Mouse (Mus musculus) Patski (cell line): ENCODE data around the gene Mta3. TPM values are rescaled to one million over a fixed set of nuclear protein-coding genes. Genes with fewer than 3 reads are reported as not detected.
"Not testable (repeated sequence)": the region's sequence is repeated elsewhere in the genome, so short reads cannot be mapped to it uniquely, and the experiment has no call there.

Experiments
- ATAC-seq: fragments of 100-300 bp; one replicate; pipeline ENCODE4 v1.8.0; 2021
- CTCF ChIA-PET: fragments of 350-600 bp; sonication (Branson Sonifier 250); formaldehyde crosslinking; loops from one replicate; lab custom pipeline; 2022; ENCODE audit warnings: inconsistent platforms; lab: Charles Lee
- POLR2A ChIA-PET: fragments of 350-600 bp; sonication (Branson Sonifier 250); formaldehyde crosslinking; loops from one replicate; lab custom pipeline; 2022; ENCODE audit warnings: antibody characterized with exemption, inconsistent platforms; lab: Charles Lee
- DNase-seq: peaks from one replicate; pipeline ENCODE4 v3.0.0-alpha.2; 2011; ENCODE audit warnings: low read depth, low spot score
- H3K27me3 ChIP-seq: fragments of 371-371 bp; one replicate; pipeline ENCODE4 v1.5.1; 2021
- CTCF ChIP-seq: fragments of 100-300 bp; IDR thresholded peaks from one replicate; pipeline ENCODE4 v1.5.1; 2021
- in situ Hi-C: fragments of 300-500 bp; cut with MboI; formaldehyde crosslinking; loops from 3 replicates; pipeline ENCODE4 v1.11.1; 2018; ENCODE audit warnings: low pct_unique_long_range_greater_than_20kb, mixed read lengths
- polyA plus RNA-seq: library from polyadenylated mRNA; unstranded; gene quantifications from one replicate; pipeline ENCODE4 v1.2.3, GENCODE M21; 2021

Mta3 gene
- polyA plus RNA-seq, 1 experiment from 2014 or later = 50.7 TPM

DNA sequence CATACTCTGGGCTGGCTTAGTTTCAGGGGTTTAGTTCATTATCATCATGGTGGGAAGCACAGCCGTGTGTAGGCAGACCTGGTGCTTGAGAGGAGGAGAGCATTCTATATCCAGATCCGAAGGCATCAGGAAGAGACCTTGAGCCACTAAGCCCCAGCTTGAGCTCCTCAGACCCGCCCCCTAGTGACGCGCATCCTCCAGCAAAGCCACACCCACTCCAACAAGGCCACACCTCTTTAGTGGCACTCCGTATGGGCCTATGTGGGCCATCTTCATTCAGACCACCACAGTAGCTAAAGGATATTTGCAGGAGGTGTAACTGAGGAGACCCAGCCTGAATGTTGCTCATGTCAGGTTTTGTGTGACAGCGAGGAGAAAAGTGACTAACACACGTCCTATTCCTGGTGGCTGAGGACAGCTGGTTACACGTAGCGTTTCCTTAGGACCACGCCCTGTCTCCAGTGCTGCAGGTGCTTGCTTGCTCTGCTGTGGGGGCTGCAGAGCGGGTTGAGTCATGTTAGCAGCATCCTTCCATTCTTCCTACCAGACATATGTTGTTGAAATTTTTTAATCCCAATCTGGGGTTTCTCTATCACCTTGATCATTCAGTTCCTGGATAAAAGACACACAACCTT, 148.4 kb downstream of the Mta3 start:
- H3K27me3 ChIP-seq = no peaks in the 10 kb centered on the region
- TF ChIP-seq CTCF = no peak
- POLR2A ChIA-PET = interaction anchor here (0.5 kb wide), 1 partner anchor 530 kb away, joined by 4 read pairs; no protein-coding TSS in a partner anchor
- CTCF ChIA-PET = interaction anchor here (1.0 kb wide), 1 partner anchor 11 kb away, joined by 3 read pairs; no protein-coding TSS in a partner anchor
- in situ Hi-C loops = loop anchor here (5.0 kb wide), 2 partner anchors 222 to 582 kb away; partner anchors contain the start of gene Kcng3
- ATAC-seq (peak; percentile 7), DNase-seq (no peak)

DNA sequence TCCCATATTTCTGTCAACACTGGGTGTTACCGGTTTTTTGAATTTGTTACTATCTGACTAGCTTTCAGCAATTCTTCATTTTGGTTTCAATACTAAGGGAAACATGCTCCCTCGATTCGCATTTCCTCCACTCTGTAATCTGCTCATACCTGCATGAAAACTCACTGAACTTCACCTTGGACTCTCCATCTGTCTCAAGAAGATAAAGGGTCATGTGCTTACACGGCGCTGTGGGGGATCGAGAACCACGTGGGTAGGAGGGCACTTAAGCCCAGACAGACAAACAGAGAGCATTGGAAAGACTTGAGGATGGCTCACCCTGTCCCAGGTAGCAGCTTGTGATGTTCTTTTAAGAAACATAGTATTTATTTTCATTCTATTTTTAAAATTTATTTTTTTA, 152.4 kb downstream of the Mta3 start:
- CTCF ChIA-PET = no interaction called here
- TF ChIP-seq CTCF = no peak
- no peaks in the 10 kb centered on the region for H3K27me3 ChIP-seq
- ATAC-seq = no peak
- no peak for DNase-seq
- in situ Hi-C loops = no loop called here
- POLR2A ChIA-PET = no interaction called here

DNA sequence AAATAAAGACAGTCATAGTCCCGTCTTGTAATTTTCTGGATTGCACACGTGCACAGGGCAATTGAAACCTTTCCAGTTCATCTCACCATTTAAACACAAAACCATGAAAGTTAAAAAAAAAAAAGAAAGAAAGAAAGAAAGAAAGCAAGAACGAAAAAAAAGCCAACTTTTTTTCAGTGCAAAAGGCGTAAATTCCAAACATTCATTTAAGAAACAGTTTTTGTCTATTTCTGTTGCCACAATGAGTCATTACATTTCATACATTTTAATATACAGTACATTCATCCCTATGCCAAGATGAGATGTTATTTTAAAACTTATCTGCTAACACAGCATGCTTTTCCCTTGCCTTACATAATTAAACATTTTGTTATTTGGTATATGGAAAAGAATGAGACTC, 153.7 kb downstream of the Mta3 start:
- H3K27me3 ChIP-seq = no peaks in the 10 kb centered on the region
- ATAC-seq (no peak), DNase-seq (no peak)
- ChIA-PET CTCF (no interaction called here), POLR2A (no interaction called here)
- TF ChIP-seq CTCF = no peak
- in situ Hi-C loops = no loop called here

DNA sequence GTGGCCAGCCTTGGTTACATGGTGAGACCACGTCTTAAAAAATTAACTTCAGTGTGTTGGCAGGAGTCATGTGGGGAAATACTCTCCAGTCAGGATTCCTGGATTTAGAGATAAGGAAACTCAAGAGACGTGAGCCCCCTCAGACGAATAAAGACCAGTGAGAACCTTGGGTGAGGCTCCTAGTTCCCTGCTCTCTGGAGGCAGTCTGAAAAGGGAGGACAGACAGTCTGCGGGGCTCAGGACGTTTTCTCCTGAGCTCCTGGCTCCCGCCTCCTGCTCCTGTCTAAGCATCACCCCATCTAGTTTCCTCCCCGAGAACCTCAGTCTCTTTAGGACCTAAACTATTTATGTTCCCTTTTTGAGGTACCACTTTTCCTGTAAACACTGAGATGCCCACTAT, 154.3 kb downstream of the Mta3 start:
- in situ Hi-C loops = no loop called here
- H3K27me3 ChIP-seq = no peaks in the 10 kb centered on the region
- DNase-seq (no peak), ATAC-seq (no peak)
- CTCF ChIA-PET = no interaction called here
- no peak for TF ChIP-seq CTCF
- POLR2A ChIA-PET = no interaction called here

DNA sequence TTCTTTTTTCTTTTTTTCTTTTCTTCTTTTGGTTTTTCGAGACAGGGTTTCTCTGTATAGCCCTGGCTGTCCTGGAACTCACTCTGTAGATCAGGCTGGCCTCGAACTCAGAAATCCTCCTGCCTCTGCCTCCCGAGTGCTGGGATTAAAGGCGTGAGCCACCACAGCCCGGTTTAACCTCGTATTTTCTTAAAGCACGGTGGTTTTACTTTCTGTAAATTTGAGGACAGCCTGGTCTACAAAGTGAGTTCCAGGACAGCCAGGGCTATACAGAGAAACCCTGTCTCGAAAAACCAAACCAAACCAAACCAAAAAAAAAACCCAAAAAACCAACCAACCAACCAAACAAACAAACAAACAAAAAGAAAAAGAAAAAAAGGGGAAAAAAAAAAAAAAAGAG, 155.0 kb downstream of the Mta3 start:
- not testable (repeated sequence) for ATAC-seq
- ChIA-PET POLR2A (interaction anchor here (0.6 kb wide), 1 partner anchor 13 kb away, joined by 5 read pairs; no protein-coding TSS in a partner anchor), CTCF (interaction anchor here (1.0 kb wide), 1 partner anchor 9 kb away, joined by 3 read pairs; no protein-coding TSS in a partner anchor)

DNA sequence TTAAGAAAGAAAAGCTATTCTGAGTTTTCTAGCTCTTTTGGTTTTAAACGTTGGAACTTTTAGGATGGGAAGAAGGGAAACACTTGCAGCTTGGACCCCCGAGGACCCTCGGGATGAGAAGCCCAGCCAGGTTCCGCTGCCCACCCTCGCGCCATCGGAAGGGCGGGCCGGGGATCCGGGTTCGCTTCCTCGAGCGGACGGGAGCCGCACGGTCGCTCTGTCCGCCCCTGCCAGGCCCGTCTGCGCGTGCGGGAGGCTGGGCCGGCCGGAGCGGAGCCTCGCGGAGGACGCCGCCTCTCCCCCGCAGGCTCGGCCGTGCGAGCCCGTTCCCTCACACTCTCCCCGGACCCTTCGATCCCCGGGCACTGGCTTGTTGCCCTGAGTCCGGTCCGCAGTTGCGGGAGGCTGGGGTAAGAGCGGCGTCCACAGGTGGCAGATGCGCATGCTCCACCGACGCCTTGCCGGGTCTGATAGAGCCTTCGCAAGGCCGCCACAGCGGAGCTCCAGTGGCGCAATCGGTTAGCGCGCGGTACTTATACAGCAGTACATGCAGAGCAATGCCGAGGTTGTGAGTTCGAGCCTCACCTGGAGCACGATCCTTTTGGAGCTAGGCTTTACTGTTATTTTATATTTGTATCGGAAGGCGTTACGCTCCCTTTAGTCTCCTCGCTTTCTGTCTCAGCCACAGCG, 155.6 kb downstream of the Mta3 start:
- in situ Hi-C loops = no loop called here
- CTCF ChIA-PET = interaction anchor here (1.0 to 1.5 kb wide), 4 partner anchors 9 to 187 kb away, joined by 3 to 4 read pairs (median 3); no protein-coding TSS in a partner anchor
- POLR2A ChIA-PET = interaction anchor here (0.6 kb wide), 1 partner anchor 12 kb away, joined by 5 read pairs; no protein-coding TSS in a partner anchor
- TF ChIP-seq CTCF = no peak
- ATAC-seq (peak; percentile 86), DNase-seq (peak; percentile 75)
- H3K27me3 ChIP-seq = no peaks in the 10 kb centered on the region

More for the DNA sequence above, 155.0 kb downstream of the Mta3 start:
- DNase-seq, in situ Hi-C loops, H3K27me3 ChIP-seq: not testable (repeated sequence)

DNA sequence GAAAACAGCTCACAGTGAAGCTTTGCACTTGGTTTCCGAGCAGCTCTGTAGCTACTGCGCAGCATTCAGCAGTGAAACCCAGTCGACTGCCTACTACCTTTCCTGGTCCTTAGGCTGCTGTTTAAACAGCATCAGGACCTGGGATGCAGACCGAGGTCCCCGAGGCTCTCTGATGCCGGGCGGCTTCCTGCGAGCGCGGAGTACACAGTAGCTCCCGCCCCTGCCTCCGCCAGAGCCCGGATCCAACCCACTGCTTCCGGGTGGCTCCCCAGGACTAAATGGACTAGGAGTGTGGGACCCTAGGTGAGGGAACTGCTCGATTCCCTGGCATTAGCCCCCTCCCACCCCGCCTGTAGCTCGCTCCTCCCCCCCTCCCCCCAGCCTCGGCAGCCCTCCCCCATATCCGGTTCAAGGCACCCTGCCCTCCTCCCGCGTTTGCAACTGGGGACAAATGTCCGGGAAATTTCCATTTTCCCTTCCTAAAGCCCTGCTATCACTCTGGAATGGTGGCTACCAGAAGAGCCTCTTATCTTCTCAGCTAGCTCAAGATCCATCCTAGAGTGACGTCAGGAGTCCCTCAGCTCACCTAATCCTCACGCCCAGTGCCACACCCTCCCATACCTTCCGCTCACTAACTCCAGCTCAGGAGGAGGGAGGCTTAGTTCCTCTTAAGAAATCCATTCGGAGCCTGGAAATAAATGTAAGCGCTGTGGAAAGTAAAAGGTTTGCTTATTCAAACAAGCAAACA, 156.3 kb downstream of the Mta3 start:
- ChIA-PET CTCF (interaction anchor here (1.1 to 1.5 kb wide), 3 partner anchors 10 to 186 kb away, joined by 3 to 4 read pairs (median 3); no protein-coding TSS in a partner anchor), POLR2A (no interaction called here)
- DNase-seq (no peak), ATAC-seq (peak; percentile 66)
- no peaks in the 10 kb centered on the region for H3K27me3 ChIP-seq
- in situ Hi-C loops = no loop called here
- no peak for TF ChIP-seq CTCF

DNA sequence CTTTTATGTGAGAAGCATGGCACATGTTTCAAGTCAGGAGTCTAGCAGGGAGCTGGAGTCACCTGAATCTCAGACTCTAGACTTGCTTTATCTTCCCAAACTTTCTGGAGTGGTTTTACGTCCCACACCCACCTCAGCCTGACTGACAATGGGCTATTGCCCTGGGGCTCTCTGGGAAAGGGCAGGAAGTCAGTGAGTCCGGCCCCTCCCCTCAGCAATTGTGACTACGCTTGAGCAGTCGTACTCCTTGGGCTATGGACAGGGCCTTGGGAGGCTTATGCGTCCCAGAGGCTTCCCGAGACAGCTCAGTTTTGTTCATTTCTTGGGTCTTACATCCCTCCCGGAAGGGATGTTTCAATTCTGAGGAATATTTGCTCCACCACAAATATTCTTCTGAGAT, 159.4 kb downstream of the Mta3 start:
- ATAC-seq (no peak), DNase-seq (no peak)
- no peak for TF ChIP-seq CTCF
- in situ Hi-C loops = no loop called here
- H3K27me3 ChIP-seq = no peaks in the 10 kb centered on the region
- POLR2A ChIA-PET = interaction anchor here (0.6 kb wide), 1 partner anchor 318 kb away, joined by 3 read pairs; no protein-coding TSS in a partner anchor
- CTCF ChIA-PET = interaction anchor here (0.9 to 1.5 kb wide), 2 partner anchors 11 to 17 kb away, joined by 3 to 4 read pairs; no protein-coding TSS in a partner anchor

DNA sequence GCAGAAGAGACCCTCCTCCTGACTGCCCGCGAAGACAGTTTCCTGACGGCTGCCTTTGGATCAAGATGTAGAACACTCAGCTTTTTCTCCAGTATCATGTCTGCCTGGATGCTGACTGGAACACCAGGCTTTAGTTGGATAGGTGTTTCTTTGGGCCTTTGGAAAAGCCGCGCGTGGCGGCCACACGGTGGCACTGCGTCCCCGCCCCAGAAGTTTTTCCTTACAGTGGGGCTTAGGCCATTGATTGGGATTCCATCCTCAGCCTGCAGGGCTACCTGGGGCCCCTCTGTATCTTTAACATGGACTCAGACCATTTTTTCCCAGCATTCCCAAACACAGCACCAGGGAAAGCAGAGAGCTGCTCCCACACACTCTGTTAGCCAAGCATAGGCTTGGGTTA, 160.6 kb downstream of the Mta3 start:
- TF ChIP-seq CTCF = no peak
- DNase-seq = no peak
- ATAC-seq = no peak
- ChIA-PET POLR2A (no interaction called here), CTCF (interaction anchor here (0.9 to 2.2 kb wide), 3 partner anchors 16 to 36 kb away, joined by 4 to 6 read pairs (median 4); no protein-coding TSS in a partner anchor)
- no peaks in the 10 kb centered on the region for H3K27me3 ChIP-seq
- in situ Hi-C loops = no loop called here

DNA sequence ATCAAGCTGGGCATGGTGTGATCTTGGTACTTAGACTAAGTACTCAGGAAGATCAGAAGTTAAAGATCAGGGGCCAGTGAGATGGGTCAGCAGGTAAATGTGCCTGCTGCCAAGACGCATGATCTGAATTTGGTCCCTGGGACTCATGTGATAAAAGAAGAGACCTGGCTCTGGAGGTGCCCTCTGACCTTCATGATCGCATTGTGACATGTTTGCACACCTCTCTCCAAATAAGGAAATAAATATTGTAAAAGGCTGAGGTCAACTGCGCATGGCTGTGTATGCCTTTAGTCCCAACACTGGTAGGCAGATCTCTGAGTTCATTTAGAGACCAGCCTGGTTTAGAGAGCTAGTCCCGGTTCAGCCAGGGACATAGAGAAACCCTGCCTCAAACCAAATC, 164.4 kb downstream of the Mta3 start:
- in situ Hi-C loops = loop anchor here (5.0 kb wide), 3 partner anchors 102 to 527 kb away; no protein-coding TSS in a partner anchor
- ChIA-PET POLR2A (no interaction called here), CTCF (no interaction called here)
- no peak for TF ChIP-seq CTCF
- no peak for ATAC-seq
- DNase-seq = no peak
- no peaks in the 10 kb centered on the region for H3K27me3 ChIP-seq

Other genes with a start within 250 kb of the Mta3 start
- 279 TPM for gene Cox7a2l, start 188.8 kb upstream of the Mta3 start, polyA plus RNA-seq
- gene Kcng3, start 74.3 kb upstream of the Mta3 start, polyA plus RNA-seq = not detected
- not detected for gene Haao, start 141.8 kb downstream of the Mta3 start, polyA plus RNA-seq